Mouse (Mus musculus) embryonic facial prominence, embryonic 15.5 days (tissue): Measurements from ENCODE around the gene Numa1. TPM values are rescaled to one million over a fixed set of nuclear protein-coding genes. Genes with fewer than 3 reads are reported as not detected.
"Not testable (repeated sequence)": the region's sequence is repeated elsewhere in the genome, so short reads cannot be mapped to it uniquely, and the experiment has no call there.

Experiments used
- ATAC-seq: fragments of 200-750 bp; cut with Nextera tagmentation; 2 replicates; pipeline ENCODE4 v1.8.0; 2017; ENCODE audit warnings: low read depth, moderate TSS enrichment; ENCODE audit not compliant: insufficient number of reproducible peaks, low FRiP score, low TSS enrichment
- H3K27ac ChIP-seq: fragments of 300-500 bp; sonication (generic); replicated peaks from 2 replicates; pipeline ENCODE4 v1.5.1; 2015; ENCODE audit warnings: mild to moderate bottlenecking, inconsistent platforms
- H3K27me3 ChIP-seq: fragments of 300-500 bp; sonication (generic); 2 replicates; pipeline ENCODE4 v1.6.1; 2015; ENCODE audit warnings: inconsistent platforms
- H3K36me3 ChIP-seq: fragments of 300-500 bp; sonication (generic); 2 replicates; pipeline ENCODE4 v1.6.1; 2015; ENCODE audit warnings: mild to moderate bottlenecking, inconsistent platforms
- H3K4me1 ChIP-seq: fragments of 300-500 bp; sonication (generic); 2 replicates; pipeline ENCODE4 v1.6.1; 2015; ENCODE audit warnings: inconsistent platforms
- H3K4me2 ChIP-seq: fragments of 300-500 bp; sonication (generic); replicated peaks from 2 replicates; pipeline ENCODE4 v1.6.1; 2015; ENCODE audit warnings: mild to moderate bottlenecking, inconsistent platforms
- H3K4me3 ChIP-seq: fragments of 300-500 bp; sonication (generic); replicated peaks from 2 replicates; pipeline ENCODE4 v1.5.1; 2015; ENCODE audit warnings: mild to moderate bottlenecking, inconsistent platforms
- H3K9ac ChIP-seq: fragments of 300-500 bp; sonication (generic); 2 replicates; pipeline ENCODE4 v1.6.1; 2015; ENCODE audit warnings: inconsistent platforms
- H3K9me3 ChIP-seq: fragments of 300-500 bp; sonication (generic); replicated peaks from 2 replicates; pipeline ENCODE4 v1.6.1; 2016; ENCODE audit warnings: inconsistent platforms
- WGBS: fragments of 180-500 bp; shearing (Covaris S2); methylation state at CpG from one replicate; pipeline ENCODE4 v1.1.7; 2015; 5-methylcytosine and 5-hydroxymethylcytosine counted together
- polyA plus RNA-seq: library from polyadenylated mRNA; unstranded; fragments of >200 nt; fragmentation: Nextera tagmentation; extraction: Ambion mirVana; gene quantifications from 2 replicates; pipeline ENCODE4 v1.2.1, GENCODE M21; 2015

Numa1 gene
- polyA plus RNA-seq, 1 experiment from 2014 or later: 73.7 TPM

DNA sequence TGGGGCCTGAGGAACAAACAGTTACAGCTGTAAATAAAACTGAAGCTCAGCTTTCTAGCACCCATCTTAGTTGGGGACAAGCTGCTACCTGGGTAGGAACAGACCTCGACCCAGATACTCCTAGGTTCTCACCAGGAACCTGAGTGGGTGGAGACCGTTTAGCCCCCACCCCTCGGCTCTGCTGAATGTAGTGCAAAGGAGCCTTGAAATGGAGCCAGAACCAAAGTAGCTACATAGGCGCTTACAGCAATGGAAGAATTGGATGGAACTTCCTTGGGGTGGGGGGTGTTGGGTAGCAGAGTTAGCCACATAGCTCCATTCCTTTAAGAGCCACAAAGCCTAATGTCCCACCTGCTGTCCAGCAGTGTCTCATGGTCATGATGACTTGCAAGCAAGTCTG is 83.0 kb downstream of the Numa1 start:
- Histone ChIP-seq H3K9me3 (no peaks in the 10 kb centered on the region), H3K4me3 (no peak overlapping the region), H3K4me1 (no peaks in the 10 kb centered on the region), H3K27me3 (no peaks in the 10 kb centered on the region), H3K9ac (no peak overlapping the region), H3K27ac (no peak overlapping the region; the same call in 1 of the 2 replicates), H3K4me2 (no peak overlapping the region), H3K36me3 (peaks cover 91% of the 10 kb centered on the region)
- no peak for ATAC-seq
- 81% methylated on average over 4 of the region's 4 CpGs for WGBS

GRCm38 (mm10) chr7:102017452-102017851 is 83.5 kb downstream of the Numa1 start:
- no peaks in the 10 kb centered on the region for H3K9me3 ChIP-seq
- WGBS: 77% methylated on average over 5 of the region's 5 CpGs
- H3K4me1 ChIP-seq: no peaks in the 10 kb centered on the region
- no peak overlapping the region for H3K4me2 ChIP-seq
- H3K36me3 ChIP-seq: peaks cover 91% of the 10 kb centered on the region
- H3K9ac ChIP-seq: no peak overlapping the region
- H3K27me3 ChIP-seq: no peaks in the 10 kb centered on the region
- no peak for ATAC-seq
- no peak overlapping the region for H3K4me3 ChIP-seq
- no peak overlapping the region for H3K27ac ChIP-seq

- Histone ChIP-seq H3K9ac (no peak overlapping the region), H3K4me3 (no peak overlapping the region), H3K36me3 (peaks cover 91% of the 10 kb centered on the region), H3K27ac (no peak overlapping the region), H3K27me3 (no peaks in the 10 kb centered on the region), H3K4me2 (no peak overlapping the region), H3K9me3 (no peaks in the 10 kb centered on the region), H3K4me1 (no peaks in the 10 kb centered on the region)
- 76% methylated on average over 7 of the region's 7 CpGs for WGBS
- no peak for ATAC-seq
These were observed 84.1 kb downstream of the Numa1 start for GRCm38 (mm10) chr7:102018034-102018433.

DNA sequence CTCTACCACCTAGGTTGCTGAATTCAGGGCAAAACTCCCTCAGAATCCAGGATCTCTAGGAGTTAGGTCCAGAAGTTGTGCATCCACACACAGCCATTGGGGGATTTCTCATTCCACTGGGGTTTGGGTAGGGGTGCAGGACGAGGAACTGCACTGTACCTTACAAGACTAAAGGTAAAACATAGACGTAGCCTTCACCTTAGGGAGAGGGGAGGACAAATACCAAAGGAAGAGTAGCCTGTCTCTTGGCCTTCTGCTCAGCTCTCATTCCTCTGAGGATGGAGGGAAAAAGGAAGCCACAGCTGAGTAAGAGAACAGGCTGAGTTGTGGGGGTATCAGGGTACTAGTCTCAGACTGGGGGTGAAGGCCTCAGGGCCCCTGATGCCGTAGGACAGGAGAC is 84.7 kb downstream of the Numa1 start, which contains the start of gene Il18bp:
TSS of gene Il18bp (minus strand) at position 101 of the 400 bp plus-strand sequence.
- H3K27ac ChIP-seq: no peak within 1 kb of the TSS
- peaks cover 91% of the 10 kb centered on the region for H3K36me3 ChIP-seq
- no peak within 1 kb of the TSS for H3K9ac ChIP-seq
- WGBS: 79% methylated on average over 3 of the region's 3 CpGs
- H3K9me3 ChIP-seq: no peaks in the 10 kb centered on the region
- H3K27me3 ChIP-seq: no peaks in the 10 kb centered on the region
- H3K4me1 ChIP-seq: no peaks in the 10 kb centered on the region
- no peak within 1 kb of the TSS for H3K4me2 ChIP-seq
- H3K4me3 ChIP-seq: no peak within 1 kb of the TSS
- no peak for ATAC-seq

DNA sequence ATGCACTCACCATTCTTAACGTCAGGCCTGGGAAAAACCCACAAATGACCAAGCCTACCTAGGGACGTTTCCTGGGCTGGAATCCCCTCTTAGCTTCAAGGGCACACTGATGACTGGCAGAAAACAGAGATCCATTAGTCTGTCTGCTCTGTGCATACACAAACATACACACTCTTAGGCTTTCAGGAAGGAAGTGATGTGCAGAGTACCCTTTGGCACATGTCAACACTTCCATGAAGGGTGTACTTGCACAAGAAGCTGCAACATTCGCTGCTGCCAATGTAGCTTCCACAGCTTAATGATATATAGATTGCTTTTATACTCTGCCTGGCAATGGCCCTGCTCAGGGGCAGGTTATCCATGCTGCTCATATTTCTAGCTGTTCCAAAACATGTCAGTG is 85.5 kb downstream of the Numa1 start:
- H3K36me3 ChIP-seq: peaks cover 88% of the 10 kb centered on the region
- WGBS: 66% methylated on average over 3 of the region's 3 CpGs

DNA sequence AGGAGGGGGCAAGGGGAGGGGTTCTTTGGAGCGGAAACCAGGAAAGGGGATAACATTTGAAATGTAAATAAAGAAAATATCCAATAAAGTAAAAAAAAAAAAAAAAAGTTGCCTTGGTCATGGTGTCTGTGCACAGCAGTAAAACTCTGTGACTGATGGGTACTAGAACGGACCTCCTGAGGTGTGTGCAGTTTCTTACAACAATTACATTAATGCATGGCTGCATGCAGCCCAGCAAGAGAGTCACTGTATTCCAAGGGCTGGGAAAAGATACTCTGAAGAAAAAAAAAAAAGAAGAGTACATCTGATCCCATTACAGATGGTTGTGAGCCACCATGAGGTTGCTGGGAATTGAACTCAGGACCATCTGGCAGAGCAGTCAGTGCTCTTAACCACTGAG is 87.0 kb downstream of the Numa1 start:
- not testable (repeated sequence) for H3K4me1 ChIP-seq, H3K9me3 ChIP-seq, H3K27ac ChIP-seq, H3K27me3 ChIP-seq, ATAC-seq, H3K4me3 ChIP-seq, H3K9ac ChIP-seq, H3K4me2 ChIP-seq
- 92% methylated on average over 2 of the region's 2 CpGs for WGBS
- peaks cover 84% of the 10 kb centered on the region for H3K36me3 ChIP-seq

More for the DNA sequence above, 85.5 kb downstream of the Numa1 start:
- Histone ChIP-seq H3K4me1 (no peaks in the 10 kb centered on the region), H3K4me3 (no peak overlapping the region), H3K27ac (no peak overlapping the region), H3K27me3 (no peaks in the 10 kb centered on the region), H3K9ac (no peak overlapping the region), H3K9me3 (no peaks in the 10 kb centered on the region), H3K4me2 (no peak overlapping the region)
- ATAC-seq: no peak

- Histone ChIP-seq H3K9ac (no peak overlapping the region), H3K36me3 (peaks cover 74% of the 10 kb centered on the region), H3K4me3 (no peak overlapping the region), H3K27ac (no peak overlapping the region), H3K9me3 (no peaks in the 10 kb centered on the region), H3K4me1 (no peaks in the 10 kb centered on the region), H3K27me3 (no peaks in the 10 kb centered on the region), H3K4me2 (no peak overlapping the region)
- WGBS: 94% methylated on average over 9 of the region's 9 CpGs
- no peak for ATAC-seq
These were observed 89.9 kb downstream of the Numa1 start for GRCm38 (mm10) chr7:102023821-102024220.

- no peaks in the 10 kb centered on the region for H3K9me3 ChIP-seq
- no peak for ATAC-seq
- H3K4me3 ChIP-seq: no peak overlapping the region
- peaks cover 71% of the 10 kb centered on the region for H3K36me3 ChIP-seq
- H3K27ac ChIP-seq: no peak overlapping the region
- no peak overlapping the region for H3K9ac ChIP-seq
- H3K27me3 ChIP-seq: no peaks in the 10 kb centered on the region
- no peak overlapping the region for H3K4me2 ChIP-seq
- 63% methylated on average over 2 of the region's 2 CpGs for WGBS
- no peaks in the 10 kb centered on the region for H3K4me1 ChIP-seq
These were observed 91.5 kb downstream of the Numa1 start for GRCm38 (mm10) chr7:102025187-102026119.

DNA sequence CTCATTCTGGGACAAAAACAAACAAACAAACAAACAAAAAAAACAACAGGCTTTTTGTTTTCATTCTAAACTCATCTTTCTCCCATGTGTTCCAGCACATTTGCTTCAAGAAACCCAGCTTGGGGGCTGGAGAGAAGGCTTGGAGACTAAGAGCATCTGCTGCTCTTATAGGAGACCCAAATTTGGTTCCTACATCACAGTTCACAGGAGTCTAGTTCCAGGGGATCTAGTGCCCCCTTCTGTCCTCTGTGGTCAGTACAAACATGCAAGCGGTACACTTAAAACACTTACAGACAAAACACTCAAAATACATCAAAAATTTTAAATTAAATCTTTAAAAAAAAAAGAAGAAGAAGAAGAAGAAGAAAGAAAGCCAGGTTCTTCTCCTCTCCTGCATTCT is 101.0 kb downstream of the Numa1 start:
- no peak overlapping the region for H3K4me3 ChIP-seq
- ATAC-seq: no peak
- no peaks in the 10 kb centered on the region for H3K4me1 ChIP-seq
- H3K9ac ChIP-seq: no peak overlapping the region
- H3K27me3 ChIP-seq: no peaks in the 10 kb centered on the region
- no peak overlapping the region for H3K27ac ChIP-seq
- H3K4me2 ChIP-seq: no peak overlapping the region
- WGBS: 94% methylated on average over 1 of the region's 1 CpGs
- peaks cover 87% of the 10 kb centered on the region for H3K36me3 ChIP-seq
- H3K9me3 ChIP-seq: no peaks in the 10 kb centered on the region

DNA sequence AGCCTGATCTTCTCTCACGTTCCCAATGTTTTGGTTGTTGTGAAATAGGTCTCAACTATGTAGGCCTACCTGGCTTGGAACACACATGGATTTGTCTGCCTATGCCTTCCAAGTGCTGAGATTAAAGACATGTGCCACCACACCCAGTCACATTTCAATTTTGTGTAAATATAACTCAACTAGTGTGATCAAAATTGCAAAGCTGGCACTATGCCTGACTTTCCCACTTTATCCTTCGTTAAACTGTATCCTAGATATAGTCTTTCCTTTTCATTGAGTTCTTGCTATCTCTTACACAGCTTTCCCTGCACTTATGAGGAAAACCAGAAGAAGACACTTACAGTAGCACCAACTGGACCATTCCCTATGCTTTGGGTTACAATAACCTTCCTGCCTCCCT is 101.6 kb downstream of the Numa1 start:
- no peaks in the 10 kb centered on the region for H3K27me3 ChIP-seq
- 86% methylated on average over 2 of the region's 2 CpGs for WGBS
- H3K9me3 ChIP-seq: no peaks in the 10 kb centered on the region
- no peak overlapping the region for H3K4me3 ChIP-seq
- no peak for ATAC-seq
- no peak overlapping the region for H3K27ac ChIP-seq
- H3K4me2 ChIP-seq: no peak overlapping the region
- no peak overlapping the region for H3K9ac ChIP-seq
- H3K4me1 ChIP-seq: no peaks in the 10 kb centered on the region
- peaks cover 86% of the 10 kb centered on the region for H3K36me3 ChIP-seq

DNA sequence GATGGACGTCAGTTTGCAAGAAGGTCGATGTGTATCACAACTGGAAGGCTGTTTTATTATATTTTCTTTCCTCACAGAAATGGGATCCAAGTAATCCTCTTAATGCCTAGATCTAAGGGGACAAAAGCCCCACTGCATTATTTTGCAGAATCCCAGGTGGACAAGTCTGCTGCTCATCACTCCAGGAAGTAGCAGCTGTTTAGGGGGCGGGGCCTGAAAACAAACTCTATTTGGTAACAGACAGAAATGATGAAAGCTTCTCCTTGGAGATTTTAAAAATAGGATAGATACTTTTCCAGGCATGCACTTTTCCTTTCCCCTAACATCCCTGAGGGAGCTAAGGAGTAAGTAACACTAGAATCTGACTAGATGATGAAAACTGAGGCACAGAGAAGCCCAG is 103.4 kb downstream of the Numa1 start:
- peaks cover 84% of the 10 kb centered on the region for H3K36me3 ChIP-seq
- H3K27ac ChIP-seq: no peak overlapping the region
- no peak overlapping the region for H3K4me2 ChIP-seq
- no peaks in the 10 kb centered on the region for H3K27me3 ChIP-seq
- ATAC-seq: no peak
- 86% methylated on average over 3 of the region's 3 CpGs for WGBS
- H3K9me3 ChIP-seq: no peaks in the 10 kb centered on the region
- no peak overlapping the region for H3K9ac ChIP-seq
- H3K4me3 ChIP-seq: no peak overlapping the region
- H3K4me1 ChIP-seq: no peaks in the 10 kb centered on the region

DNA sequence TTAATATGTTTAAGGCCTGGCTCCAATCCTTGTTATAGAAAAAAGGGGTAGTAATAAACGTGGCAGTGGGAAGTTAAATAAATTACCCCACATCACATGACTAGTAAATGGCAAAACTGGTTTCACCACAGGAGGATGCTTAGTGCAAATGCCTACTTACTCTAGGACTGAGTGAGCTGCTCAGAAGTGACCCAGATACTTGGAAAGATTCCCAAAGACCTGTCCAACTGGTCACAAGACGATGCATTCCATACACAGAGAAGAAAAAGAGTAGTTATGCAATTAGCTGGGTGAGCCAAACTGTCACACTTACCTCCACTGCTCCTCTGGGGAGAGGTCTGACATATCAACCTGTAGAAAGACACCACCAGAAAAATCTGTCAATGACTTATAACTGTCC is 108.4 kb downstream of the Numa1 start:
- H3K9me3 ChIP-seq: no peaks in the 10 kb centered on the region
- no peak overlapping the region for H3K4me2 ChIP-seq
- no peak overlapping the region for H3K9ac ChIP-seq
- no peaks in the 10 kb centered on the region for H3K27me3 ChIP-seq
- H3K4me1 ChIP-seq: no peaks in the 10 kb centered on the region
- no peak for ATAC-seq
- H3K27ac ChIP-seq: no peak overlapping the region
- no peak overlapping the region for H3K4me3 ChIP-seq
- peaks cover 44% of the 10 kb centered on the region for H3K36me3 ChIP-seq
- 57% methylated on average over 2 of the region's 2 CpGs for WGBS
